Mouse (Mus musculus) liver, adult 2 months (tissue): ENCODE results near the gene Adamtsl1. TPM values are rescaled to one million over a fixed set of nuclear protein-coding genes. Genes with fewer than 3 reads are reported as not detected.

ENCODE experiments used
- DNase-seq: peaks from one replicate; pipeline ENCODE4 v3.0.0-alpha.2; 2011; ENCODE audit warnings: low read depth, low spot score; ENCODE audit errors: extremely low read depth
- H3K27ac ChIP-seq: fragments of 200-500 bp; replicated peaks from 2 replicates; pipeline ENCODE4 v1.5.1; 2012; ENCODE audit warnings: low read depth, mild to moderate bottlenecking, control low read depth, inconsistent platforms, low read length; ENCODE audit not compliant: insufficient read depth
- H3K27me3 ChIP-seq: fragments of 200-500 bp; 2 replicates; pipeline ENCODE4 v1.6.1; 2012; ENCODE audit warnings: mild to moderate bottlenecking, moderate library complexity, low read length, inconsistent platforms; ENCODE audit not compliant: control insufficient read depth, insufficient read depth
- H3K36me3 ChIP-seq: fragments of 200-500 bp; 2 replicates; pipeline ENCODE4 v1.6.1; 2012; ENCODE audit warnings: low read length, inconsistent platforms; ENCODE audit not compliant: control insufficient read depth, insufficient read depth
- H3K4me1 ChIP-seq: fragments of 200-500 bp; 2 replicates; pipeline ENCODE4 v1.6.1; 2011; ENCODE audit warnings: low read length; ENCODE audit not compliant: control insufficient read depth, insufficient read depth
- H3K4me3 ChIP-seq: fragments of 200-500 bp; 2 replicates; pipeline ENCODE4 v1.5.1; 2011; ENCODE audit warnings: low read depth, mild to moderate bottlenecking, control low read depth, low read length, moderate library complexity; ENCODE audit not compliant: insufficient read depth
- H3K79me2 ChIP-seq: fragments of 200-500 bp; 2 replicates; pipeline ENCODE4 v1.6.1; 2012; ENCODE audit warnings: inconsistent platforms, mild to moderate bottlenecking, low read length, moderate library complexity; ENCODE audit not compliant: control insufficient read depth, insufficient read depth
- H3K9ac ChIP-seq: fragments of 200-500 bp; 2 replicates; pipeline ENCODE4 v1.6.1; 2012; ENCODE audit warnings: low read depth, mild to moderate bottlenecking, control low read depth, inconsistent platforms, low read length
- CTCF ChIP-seq: fragments of 200-500 bp; IDR thresholded peaks from 2 replicates; pipeline ENCODE4 v1.5.1; 2011; ENCODE audit warnings: low read depth, low read length, control low read depth
- POLR2A ChIP-seq: fragments of 200-500 bp; IDR thresholded peaks from 2 replicates; pipeline ENCODE4 v1.6.1; 2011; ENCODE audit warnings: low read length, control low read depth; ENCODE audit not compliant: insufficient read depth; ENCODE audit errors: extremely low read depth
- WGBS: fragments of 180-500 bp; shearing (Covaris S2); methylation state at CpG from one replicate; pipeline ENCODE4 v1.1.7; 2018; 5-methylcytosine and 5-hydroxymethylcytosine counted together
- polyA plus RNA-seq: library from polyadenylated mRNA; depleted of rRNA; stranded (reverse); fragments of >200 nt; gene quantifications from 2 replicates; pipeline ENCODE4 v1.2.3, GENCODE M21; 2012
- total RNA-seq: library from RNA; depleted of rRNA; stranded (reverse); fragments of >200 nt; gene quantifications from 2 replicates; pipeline ENCODE4 v1.2.3, GENCODE M21; 2014

Gene Adamtsl1
- total and polyA plus RNA-seq, 2 experiments, result 0.61 to 0.65 TPM

- Histone ChIP-seq H3K4me1 (no peaks in the 10 kb centered on the region), H3K4me3 (no peak overlapping the region), H3K9ac (no peak overlapping the region), H3K27ac (no peak overlapping the region), H3K27me3 (no peaks in the 10 kb centered on the region), H3K79me2 (no peaks in the 10 kb centered on the region), H3K36me3 (no peaks in the 10 kb centered on the region)
- 55% methylated on average over 2 of the region's 2 CpGs for WGBS
- no peak for TF ChIP-seq CTCF
- no peak for TF ChIP-seq POLR2A
- DNase-seq, result peak; percentile 17
These were observed 445.0 kb downstream of the Adamtsl1 start for GRCm38 (mm10) chr4:85959019-85959418.

- Histone ChIP-seq H3K4me3 (no peak overlapping the region), H3K4me1 (no peaks in the 10 kb centered on the region), H3K9ac (no peak overlapping the region), H3K27me3 (no peaks in the 10 kb centered on the region), H3K27ac (no peak overlapping the region), H3K36me3 (no peaks in the 10 kb centered on the region), H3K79me2 (no peaks in the 10 kb centered on the region)
- TF ChIP-seq POLR2A (no peak), CTCF (no peak)
- no peak for DNase-seq
- WGBS, result 88% methylated on average over 3 of the region's 3 CpGs
These were observed 462.2 kb downstream of the Adamtsl1 start for GRCm38 (mm10) chr4:85976188-85976587.

- no peak for DNase-seq
- no peak overlapping the region for H3K9ac ChIP-seq
- 60% methylated on average over 10 of the region's 10 CpGs for WGBS
- TF ChIP-seq CTCF, result no peak
- no peak for TF ChIP-seq POLR2A
- H3K27me3 ChIP-seq, result no peaks in the 10 kb centered on the region
- H3K4me1 ChIP-seq, result no peaks in the 10 kb centered on the region
- no peak overlapping the region for H3K4me3 ChIP-seq
- no peak overlapping the region for H3K27ac ChIP-seq
- H3K79me2 ChIP-seq, result no peaks in the 10 kb centered on the region
- H3K36me3 ChIP-seq, result no peaks in the 10 kb centered on the region
These were observed 465.2 kb downstream of the Adamtsl1 start for GRCm38 (mm10) chr4:85979206-85979605.

GRCm38 (mm10) chr4:86006596-86006995 lies 492.6 kb downstream of the Adamtsl1 start:
- no peak for DNase-seq
- 78% methylated on average over 5 of the region's 5 CpGs for WGBS
- H3K4me3 ChIP-seq, result no peak overlapping the region

GRCm38 (mm10) chr4:86013640-86014039 lies 499.7 kb downstream of the Adamtsl1 start:
- H3K27ac ChIP-seq, result no peak overlapping the region
- no peaks in the 10 kb centered on the region for H3K36me3 ChIP-seq
- H3K9ac ChIP-seq, result no peak overlapping the region
- H3K27me3 ChIP-seq, result no peaks in the 10 kb centered on the region
- no peak overlapping the region for H3K4me3 ChIP-seq
- no peak for DNase-seq
- WGBS, result 85% methylated on average over 3 of the region's 3 CpGs
- no peak for TF ChIP-seq CTCF
- TF ChIP-seq POLR2A, result no peak
- no peaks in the 10 kb centered on the region for H3K4me1 ChIP-seq
- no peaks in the 10 kb centered on the region for H3K79me2 ChIP-seq

More at GRCm38 (mm10) chr4:86006596-86006995, 492.6 kb downstream of the Adamtsl1 start:
- Histone ChIP-seq H3K36me3 (no peaks in the 10 kb centered on the region), H3K9ac (no peak overlapping the region), H3K27ac (no peak overlapping the region), H3K79me2 (no peaks in the 10 kb centered on the region), H3K27me3 (no peaks in the 10 kb centered on the region), H3K4me1 (no peaks in the 10 kb centered on the region)
- TF ChIP-seq CTCF (no peak), POLR2A (no peak)

GRCm38 (mm10) chr4:86018928-86019327 lies 505.0 kb downstream of the Adamtsl1 start:
- no peaks in the 10 kb centered on the region for H3K27me3 ChIP-seq
- no peak for DNase-seq
- TF ChIP-seq POLR2A (no peak), CTCF (no peak)
- no peaks in the 10 kb centered on the region for H3K36me3 ChIP-seq
- no peaks in the 10 kb centered on the region for H3K4me1 ChIP-seq
- 95% methylated on average over 1 of the region's 1 CpGs for WGBS
- no peak overlapping the region for H3K27ac ChIP-seq
- no peak overlapping the region for H3K4me3 ChIP-seq
- H3K79me2 ChIP-seq, result no peaks in the 10 kb centered on the region
- no peak overlapping the region for H3K9ac ChIP-seq
